Mouse (Mus musculus) forebrain, embryonic 15.5 days (tissue): ENCODE results near the gene Slc39a3. TPM values are rescaled to one million over a fixed set of nuclear protein-coding genes. Genes with fewer than 3 reads are reported as not detected.

Source experiments
- ATAC-seq: fragments of 200-750 bp; cut with Nextera tagmentation; replicated peaks from 2 replicates; pipeline ENCODE4 v1.8.0; 2017; ENCODE audit warnings: mild to moderate bottlenecking, moderate TSS enrichment, moderate library complexity
- H3K27ac ChIP-seq: fragments of 300-500 bp; sonication (generic); replicated peaks from 2 replicates; pipeline ENCODE4 v1.5.1; 2015; ENCODE audit warnings: mild to moderate bottlenecking, inconsistent platforms
- H3K27me3 ChIP-seq: fragments of 300-500 bp; sonication (generic); 2 replicates; pipeline ENCODE4 v1.6.1; 2015; ENCODE audit warnings: inconsistent platforms
- H3K36me3 ChIP-seq: fragments of 300-500 bp; sonication (generic); 2 replicates; pipeline ENCODE4 v1.6.1; 2015; ENCODE audit warnings: mild to moderate bottlenecking, inconsistent platforms
- H3K4me1 ChIP-seq: fragments of 300-500 bp; sonication (generic); 2 replicates; pipeline ENCODE4 v1.6.1; 2015; ENCODE audit warnings: inconsistent platforms
- H3K4me2 ChIP-seq: fragments of 300-500 bp; sonication (generic); replicated peaks from 2 replicates; pipeline ENCODE4 v1.6.1; 2015; ENCODE audit warnings: mild to moderate bottlenecking, inconsistent platforms
- H3K4me3 ChIP-seq: fragments of 300-500 bp; sonication (generic); 2 replicates; pipeline ENCODE4 v1.5.1; 2015; ENCODE audit warnings: mild to moderate bottlenecking, inconsistent platforms
- H3K9ac ChIP-seq: fragments of 300-500 bp; sonication (generic); replicated peaks from 2 replicates; pipeline ENCODE4 v1.6.1; 2015; ENCODE audit warnings: mild to moderate bottlenecking, inconsistent platforms
- H3K9me3 ChIP-seq: fragments of 300-500 bp; sonication (generic); 2 replicates; pipeline ENCODE4 v1.6.1; 2016; ENCODE audit warnings: inconsistent platforms
- WGBS: fragments of 180-500 bp; shearing (Covaris S2); methylation state at CpG from one replicate; pipeline ENCODE4 v1.1.7; 2015; ENCODE audit warnings: mixed read lengths; 5-methylcytosine and 5-hydroxymethylcytosine counted together
- polyA plus RNA-seq: library from polyadenylated mRNA; unstranded; fragments of >200 nt; fragmentation: Nextera tagmentation; extraction: Ambion mirVana; gene quantifications from 2 replicates; pipeline ENCODE4 v1.2.1, GENCODE M21; 2015

Gene Slc39a3
- polyA plus RNA-seq, 1 experiment from 2014 or later = 46.3 TPM

DNA sequence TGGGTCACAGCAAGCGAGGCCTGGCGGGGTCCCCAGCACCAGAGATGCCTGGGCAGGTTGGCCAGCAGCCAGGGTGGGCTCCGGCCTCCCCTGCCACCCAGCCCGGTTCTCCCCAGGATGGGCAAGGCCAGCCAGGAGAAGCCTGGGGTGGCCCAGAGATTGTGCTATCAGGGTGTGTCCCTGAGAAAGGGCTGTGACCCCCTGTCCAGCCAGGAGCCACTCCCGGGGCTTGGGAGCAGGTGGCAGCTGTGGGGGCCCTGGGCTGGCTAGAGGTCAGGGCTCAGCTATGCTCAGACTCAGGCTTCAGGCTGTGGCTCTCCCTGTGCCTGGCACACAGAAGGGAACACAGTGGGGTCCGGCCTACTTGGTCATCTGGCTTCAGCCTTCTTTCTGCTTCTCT, 17.5 kb downstream of the Slc39a3 start:
- 76% methylated on average over 6 of the region's 6 CpGs for WGBS
- H3K9me3 ChIP-seq = no peaks in the 10 kb centered on the region
- no peak overlapping the region for H3K4me2 ChIP-seq
- peaks cover 13% of the 10 kb centered on the region for H3K4me1 ChIP-seq
- 0 out of 2 replicates have a peak, but pooled peaks cover 3% of the 10 kb centered on the region for H3K27me3 ChIP-seq
- no peak for ATAC-seq
- no peak overlapping the region for H3K27ac ChIP-seq
- H3K9ac ChIP-seq = no peak overlapping the region
- no peak overlapping the region for H3K4me3 ChIP-seq
- no peaks in the 10 kb centered on the region for H3K36me3 ChIP-seq

DNA sequence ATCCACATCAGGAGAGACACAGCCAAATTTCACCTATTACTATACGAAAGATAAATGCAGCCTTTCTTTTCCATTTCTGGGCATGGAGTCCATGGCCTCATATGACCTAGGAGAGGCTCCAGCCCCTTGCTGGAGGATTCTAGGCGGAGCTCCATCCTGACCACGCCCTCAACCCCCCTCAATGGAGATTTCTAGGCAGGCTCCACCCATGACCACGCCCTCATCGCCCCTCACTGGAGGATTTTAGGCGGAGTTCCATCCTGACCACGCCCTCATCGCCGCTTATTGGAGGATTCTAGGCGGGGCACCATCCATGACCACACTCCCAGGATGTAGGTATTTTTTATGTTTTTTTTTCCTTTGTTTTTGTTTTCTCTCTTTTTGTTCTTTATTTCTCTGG, 18.9 kb downstream of the Slc39a3 start:
- Histone ChIP-seq H3K4me3 (no peak overlapping the region), H3K27me3 (no peaks in the 10 kb centered on the region), H3K4me2 (no peak overlapping the region), H3K27ac (no peak overlapping the region), H3K9me3 (no peaks in the 10 kb centered on the region), H3K36me3 (no peaks in the 10 kb centered on the region), H3K4me1 (peaks cover 14% of the 10 kb centered on the region), H3K9ac (no peak overlapping the region)
- 47% methylated on average over 10 of the region's 10 CpGs for WGBS
- no peak for ATAC-seq

DNA sequence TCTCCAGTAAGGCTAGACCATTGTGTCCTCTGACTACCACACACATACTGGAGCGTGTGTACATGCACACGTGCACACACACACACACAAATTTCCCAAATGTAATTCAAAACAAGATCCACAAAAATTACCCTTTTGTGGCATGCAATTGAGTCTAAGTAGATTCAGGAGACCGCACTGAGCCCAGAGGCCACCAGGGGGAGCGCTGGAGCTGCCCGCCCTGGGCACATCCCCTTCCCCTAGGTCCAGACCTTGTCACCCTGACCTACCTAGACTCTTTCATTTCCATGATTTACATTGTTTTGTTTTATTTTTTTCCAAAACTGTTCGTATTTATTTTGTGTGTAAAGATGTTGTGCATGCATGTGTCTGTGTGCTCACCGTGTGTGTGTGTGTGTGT, 20.6 kb downstream of the Slc39a3 start:
- 9% methylated on average over 7 of the region's 7 CpGs for WGBS
- H3K4me1 ChIP-seq = peaks cover 14% of the 10 kb centered on the region
- no peak overlapping the region for H3K4me2 ChIP-seq
- H3K36me3 ChIP-seq = no peaks in the 10 kb centered on the region
- H3K27me3 ChIP-seq = no peaks in the 10 kb centered on the region
- no peak for ATAC-seq
- no peaks in the 10 kb centered on the region for H3K9me3 ChIP-seq
- no peak overlapping the region for H3K4me3 ChIP-seq
- H3K27ac ChIP-seq = no peak overlapping the region
- H3K9ac ChIP-seq = no peak overlapping the region

DNA sequence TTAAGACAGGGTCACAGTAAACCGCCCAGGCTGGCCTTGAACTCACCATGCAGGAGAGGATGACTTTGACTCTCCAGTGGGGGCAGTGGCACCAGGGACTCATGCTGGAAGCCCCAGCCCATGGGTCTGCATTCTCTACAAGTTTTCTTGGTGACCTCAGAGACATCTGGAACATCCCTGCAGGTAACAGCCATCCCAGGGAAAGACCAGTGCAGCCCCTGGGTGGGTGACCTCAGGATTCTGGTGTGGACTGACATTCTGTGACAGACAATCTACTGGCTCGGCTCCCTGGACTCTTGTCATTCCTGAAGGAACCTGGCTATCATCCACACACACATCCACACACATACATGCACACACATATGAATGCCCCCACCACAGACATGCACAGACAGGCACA, 21.6 kb downstream of the Slc39a3 start:
- Histone ChIP-seq H3K36me3 (no peaks in the 10 kb centered on the region), H3K4me1 (peaks cover 14% of the 10 kb centered on the region), H3K4me2 (no peak overlapping the region), H3K27ac (no peak overlapping the region), H3K9ac (no peak overlapping the region), H3K9me3 (no peaks in the 10 kb centered on the region), H3K4me3 (no peak overlapping the region), H3K27me3 (no peaks in the 10 kb centered on the region)
- WGBS = 87% methylated on average over 2 of the region's 2 CpGs
- ATAC-seq = no peak

DNA sequence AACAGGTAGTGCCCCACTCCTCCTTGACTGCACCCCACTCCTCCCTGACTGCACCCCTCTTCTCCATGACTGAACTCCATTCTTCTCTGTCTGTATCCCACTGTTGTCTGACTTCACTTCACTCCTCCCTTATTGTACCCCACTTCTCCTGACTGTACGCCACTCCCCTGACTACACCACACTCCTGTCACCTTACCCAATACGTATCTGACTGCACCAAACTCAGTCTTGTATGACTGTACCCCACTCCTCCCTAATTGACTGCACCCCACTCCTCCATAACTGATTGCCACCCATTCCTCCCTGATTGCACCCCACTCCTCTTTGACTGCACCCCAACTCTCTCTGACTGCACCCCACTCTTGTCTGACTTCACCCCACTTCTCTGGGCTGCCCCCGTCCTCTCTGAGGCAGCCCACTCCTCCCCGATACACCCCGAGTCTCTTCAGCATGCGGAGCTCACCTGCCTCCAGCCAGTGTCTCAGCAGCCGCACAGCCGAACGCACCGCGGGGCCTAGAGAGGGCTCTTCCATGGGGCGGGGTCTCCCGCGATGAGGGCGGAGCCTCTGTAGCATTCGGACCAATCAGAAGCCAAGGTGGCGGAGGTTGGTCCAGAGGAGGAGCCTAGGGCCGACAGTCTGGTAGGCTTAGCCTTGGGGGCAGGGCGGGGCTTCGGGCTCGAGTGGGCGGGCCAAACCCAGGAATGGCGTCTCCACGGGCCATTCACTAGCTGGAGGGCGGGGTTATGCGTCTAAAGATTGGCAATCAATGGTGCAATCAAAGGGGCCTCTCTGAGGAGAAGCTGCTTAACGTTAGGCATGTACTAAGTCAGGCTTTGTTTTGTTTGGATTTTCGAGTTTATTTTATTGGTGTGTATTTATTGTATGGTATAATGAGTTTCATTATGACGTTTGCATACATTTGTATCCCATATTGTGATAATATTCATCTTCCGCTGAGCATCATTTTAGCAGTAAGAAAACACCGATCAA, 22.5 kb downstream of the Slc39a3 start, which contains the start of gene Gng7:
Gene Gng7, minus strand, starts transcription at position 553 of the 992 bp plus-strand sequence.
- peak within 1 kb of the TSS; percentile 40 for H3K4me3 ChIP-seq
- peak within 1 kb of the TSS; percentile 49 for H3K9ac ChIP-seq
- 9% methylated on average over 31 of the region's 31 CpGs for WGBS
- H3K36me3 ChIP-seq = no peaks in the 10 kb centered on the region
- H3K4me1 ChIP-seq = peaks cover 14% of the 10 kb centered on the region
- H3K27ac ChIP-seq = no peak within 1 kb of the TSS
- peak; percentile 96 for ATAC-seq
- H3K27me3 ChIP-seq = no peaks in the 10 kb centered on the region
- H3K4me2 ChIP-seq = peak within 1 kb of the TSS; percentile 50
- no peaks in the 10 kb centered on the region for H3K9me3 ChIP-seq

DNA sequence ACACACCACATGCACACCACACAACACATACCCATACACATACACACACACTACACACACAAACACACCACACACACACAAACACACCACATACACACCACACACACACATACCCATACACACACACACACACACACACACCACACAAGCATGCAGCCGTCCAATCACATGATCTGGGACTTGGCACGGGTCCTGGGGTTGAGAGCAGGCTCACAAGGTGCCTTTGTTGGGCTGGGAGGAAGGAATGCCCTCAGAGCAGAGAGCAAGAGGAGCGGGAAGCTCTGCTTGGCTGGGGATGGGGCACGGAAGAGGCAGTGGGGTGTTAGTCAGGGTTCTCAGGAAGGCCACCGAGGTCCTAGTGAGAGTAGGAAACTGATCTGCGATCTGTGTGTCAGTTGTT, 26.4 kb downstream of the Slc39a3 start:
- Histone ChIP-seq H3K4me1 (peaks cover 14% of the 10 kb centered on the region), H3K9ac (no peak overlapping the region), H3K36me3 (no peaks in the 10 kb centered on the region), H3K4me2 (no peak overlapping the region), H3K27me3 (no peaks in the 10 kb centered on the region), H3K9me3 (no peaks in the 10 kb centered on the region), H3K27ac (no peak overlapping the region), H3K4me3 (no peak overlapping the region)
- ATAC-seq = no peak
- WGBS = 60% methylated on average over 6 of the region's 6 CpGs

DNA sequence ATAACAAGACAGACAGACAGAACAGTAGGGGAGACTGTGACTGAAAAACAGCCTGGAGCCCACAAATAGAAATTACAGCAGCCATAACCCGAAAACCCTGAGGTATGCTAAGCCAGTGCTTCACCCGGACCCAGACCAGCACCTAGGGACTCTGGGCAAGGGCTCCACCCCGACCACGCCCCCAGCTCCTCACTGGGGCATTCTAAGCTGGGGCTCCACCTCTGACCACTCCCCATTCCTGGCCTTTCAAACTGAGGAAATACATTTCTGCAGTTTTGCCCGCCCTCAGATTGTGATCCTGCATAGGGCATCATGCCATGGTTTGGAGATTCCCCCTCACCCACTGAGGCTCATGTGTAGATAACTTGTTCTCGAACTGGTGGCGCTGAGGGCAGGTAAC, 30.0 kb downstream of the Slc39a3 start:
- no peaks in the 10 kb centered on the region for H3K36me3 ChIP-seq
- H3K9ac ChIP-seq = no peak overlapping the region
- no peak overlapping the region for H3K4me2 ChIP-seq
- no peaks in the 10 kb centered on the region for H3K9me3 ChIP-seq
- no peak for ATAC-seq
- no peaks in the 10 kb centered on the region; the same call in 1 of the 2 replicates for H3K4me1 ChIP-seq
- H3K27ac ChIP-seq = no peak overlapping the region
- 43% methylated on average over 7 of the region's 7 CpGs for WGBS
- no peaks in the 10 kb centered on the region for H3K27me3 ChIP-seq
- no peak overlapping the region for H3K4me3 ChIP-seq

DNA sequence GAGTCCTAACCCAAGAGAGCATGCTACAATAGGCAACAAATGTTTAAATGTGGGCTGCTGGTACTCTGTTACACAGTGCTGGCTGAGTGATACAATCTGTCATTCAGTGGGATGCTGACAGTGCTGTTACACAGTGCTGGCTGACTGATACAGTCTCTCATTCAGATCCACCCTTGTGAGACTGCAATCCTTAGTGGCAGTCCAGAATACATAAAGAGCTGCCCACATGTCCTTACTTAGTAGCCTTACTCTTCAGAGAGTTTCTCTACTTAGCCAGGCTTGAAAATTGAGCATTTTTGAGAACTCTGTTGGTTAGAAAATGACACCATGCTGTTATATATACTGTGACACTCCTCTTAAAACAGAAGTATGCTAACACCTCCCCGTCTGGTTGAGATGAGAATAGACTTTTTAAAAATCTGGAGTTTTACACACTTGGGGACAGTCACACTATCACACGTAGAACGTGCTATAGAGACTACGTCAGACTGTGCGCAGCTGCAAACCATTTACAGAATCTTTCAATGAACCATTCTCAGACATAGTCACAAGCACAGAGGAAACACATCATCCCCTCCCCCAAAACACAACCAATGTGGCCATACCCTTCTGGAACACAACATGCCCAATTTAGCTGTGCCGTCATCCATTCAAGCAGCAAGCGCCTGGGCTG, 31.1 kb downstream of the Slc39a3 start:
- no peak for ATAC-seq
- 85% methylated on average over 7 of the region's 7 CpGs for WGBS
- H3K36me3 ChIP-seq = no peaks in the 10 kb centered on the region

DNA sequence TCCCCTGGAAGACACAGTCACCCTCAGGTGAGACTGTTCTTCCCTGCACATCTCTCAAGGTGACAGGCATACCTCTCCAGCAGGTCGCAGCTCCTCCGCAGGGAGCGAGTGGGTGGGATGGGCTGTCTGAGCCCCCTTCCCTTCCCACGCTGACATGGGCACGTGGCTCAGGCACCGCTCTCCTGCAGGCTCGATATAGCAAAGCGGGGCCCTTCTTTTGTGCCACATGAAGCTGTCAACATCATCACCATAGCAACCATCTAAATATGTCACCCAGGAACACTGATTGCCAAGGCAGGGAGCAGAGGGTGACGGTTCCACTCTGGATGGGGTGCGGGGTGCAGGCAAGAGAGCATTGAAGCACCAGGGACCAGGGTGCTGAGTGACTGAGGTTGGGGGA, 36.1 kb downstream of the Slc39a3 start:
- peak overlapping the region; percentile 36; the same call in 1 of the 2 replicates for H3K27ac ChIP-seq
- H3K4me1 ChIP-seq = peaks cover 33% of the 10 kb centered on the region
- H3K9me3 ChIP-seq = no peaks in the 10 kb centered on the region
- H3K4me3 ChIP-seq = no peak overlapping the region
- H3K9ac ChIP-seq = 0 out of 2 replicates have a peak overlapping the region, but pooled peaks have one; percentile 2
- 37% methylated on average over 10 of the region's 10 CpGs for WGBS
- H3K4me2 ChIP-seq = peak overlapping the region; percentile 27
- H3K36me3 ChIP-seq = no peaks in the 10 kb centered on the region
- 0 out of 2 replicates have a peak, but pooled peaks cover 3% of the 10 kb centered on the region for H3K27me3 ChIP-seq
- ATAC-seq = peak; percentile 47

More for the DNA sequence above, 31.1 kb downstream of the Slc39a3 start:
- Histone ChIP-seq H3K4me2 (no peak overlapping the region), H3K9me3 (no peaks in the 10 kb centered on the region), H3K9ac (no peak overlapping the region), H3K27me3 (no peaks in the 10 kb centered on the region), H3K4me3 (no peak overlapping the region), H3K4me1 (peaks cover 8% of the 10 kb centered on the region), H3K27ac (no peak overlapping the region)

DNA sequence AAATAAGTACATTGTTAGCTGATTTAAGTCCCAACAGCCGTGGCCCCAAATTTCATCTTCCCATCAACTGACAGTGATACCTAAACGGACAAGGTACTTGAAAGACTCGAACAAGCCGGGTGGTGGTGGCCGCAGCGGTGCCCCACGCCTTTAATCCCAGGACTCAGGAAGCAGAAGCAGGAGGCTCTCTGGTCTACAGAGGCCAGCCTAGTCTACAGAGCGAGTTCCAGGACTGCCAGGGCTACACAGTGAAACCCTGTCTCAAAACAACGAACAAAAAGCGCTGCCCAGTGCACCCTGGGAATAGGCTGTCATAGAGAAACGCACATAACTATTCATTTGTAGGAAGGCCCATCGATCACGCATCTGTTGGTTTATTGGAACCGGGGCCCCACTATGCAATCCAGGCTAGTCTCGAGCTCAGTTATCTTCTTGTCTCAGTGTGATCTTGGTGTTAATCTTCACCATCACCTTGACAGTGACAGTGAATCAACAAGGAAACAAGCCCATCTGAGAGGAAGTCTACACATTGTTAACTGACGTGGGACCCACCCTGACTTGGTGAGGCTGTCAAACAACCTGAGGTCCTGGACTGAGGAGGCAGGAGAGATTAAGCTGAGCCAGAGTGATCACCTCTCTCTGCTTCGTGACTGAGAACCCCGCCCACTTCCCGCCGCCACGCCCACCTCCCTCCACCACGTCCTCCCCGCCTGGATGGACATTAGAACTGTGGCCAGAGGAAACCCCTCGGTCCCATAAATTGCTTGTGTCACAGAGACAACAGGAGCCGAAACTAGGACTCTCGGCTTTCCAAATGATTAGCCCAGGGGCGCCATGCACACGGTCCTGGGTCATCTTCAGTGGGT, 36.8 kb downstream of the Slc39a3 start:
- 50% methylated on average over 28 of the region's 28 CpGs for WGBS
- Histone ChIP-seq H3K36me3 (no peaks in the 10 kb centered on the region), H3K27ac (peak overlapping the region; percentile 36; the same call in 1 of the 2 replicates), H3K9me3 (no peaks in the 10 kb centered on the region), H3K9ac (0 out of 2 replicates have a peak overlapping the region, but pooled peaks have one; percentile 2), H3K4me2 (peak overlapping the region; percentile 27), H3K4me1 (peaks cover 33% of the 10 kb centered on the region), H3K4me3 (no peak overlapping the region), H3K27me3 (0 out of 2 replicates have a peak, but pooled peaks cover 3% of the 10 kb centered on the region)
- peak; percentile 4; the same call in 1 of the 2 replicates for ATAC-seq
